Mouse (Mus musculus): ENCODE data around the gene Ccdc97. TPM values are rescaled to one million over a fixed set of nuclear protein-coding genes. Genes with fewer than 3 reads are reported as not detected.

Gene Ccdc97
- total RNA-seq, 2 experiments from 2014 or later: 31.4 to 31.8 TPM

GRCm38 (mm10) chr7:25675405-25675804 is 43.5 kb downstream of the Ccdc97 start:
- no peak for DNase-seq
- intact Hi-C loops (cut with DNase I; ENCODE audit: low total_unique reads): no loop called here

DNA sequence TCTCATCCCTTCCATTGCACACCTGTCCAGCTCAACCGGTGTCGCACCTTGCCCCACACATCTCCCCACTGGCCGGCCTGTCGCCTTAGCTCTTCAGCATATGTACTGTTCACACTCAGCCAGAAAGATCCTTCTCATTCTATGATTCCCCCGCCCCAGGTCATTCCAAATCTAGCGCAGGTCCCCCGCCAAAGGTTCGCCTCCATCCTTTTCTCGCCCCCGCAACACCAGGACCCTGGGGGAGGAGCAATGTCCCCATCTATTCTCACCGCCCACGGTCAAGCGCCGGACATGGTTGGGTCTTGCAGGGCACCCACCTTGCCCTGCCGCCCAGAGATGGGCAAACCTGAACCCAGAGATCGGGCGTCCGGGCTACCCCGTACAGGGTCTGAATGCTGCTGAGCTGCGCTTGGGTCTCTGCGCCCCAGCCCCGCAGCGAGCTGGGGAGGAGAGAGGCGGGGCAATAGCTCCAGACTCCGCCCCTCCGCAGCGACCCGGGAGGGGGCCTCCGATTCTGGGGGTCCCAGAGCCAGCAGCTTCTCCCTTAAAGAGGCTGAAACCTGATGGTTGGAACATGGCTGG is 44.1 kb downstream of the Ccdc97 start, which contains the start of gene Tmem91:
TSS of gene Tmem91 (minus strand) at position 448 of the 582 bp plus-strand sequence.
- no peak for DNase-seq
- intact Hi-C loops (cut with DNase I; ENCODE audit: low total_unique reads): no loop called here

- intact Hi-C loops (cut with DNase I; ENCODE audit: low total_unique reads): no loop called here
- DNase-seq: no peak
These were observed 44.6 kb downstream of the Ccdc97 start for GRCm38 (mm10) chr7:25674297-25674696.

- intact Hi-C loops (cut with DNase I; ENCODE audit: low total_unique reads): no loop called here
These were observed 46.4 kb downstream of the Ccdc97 start for GRCm38 (mm10) chr7:25672442-25672841.

DNA sequence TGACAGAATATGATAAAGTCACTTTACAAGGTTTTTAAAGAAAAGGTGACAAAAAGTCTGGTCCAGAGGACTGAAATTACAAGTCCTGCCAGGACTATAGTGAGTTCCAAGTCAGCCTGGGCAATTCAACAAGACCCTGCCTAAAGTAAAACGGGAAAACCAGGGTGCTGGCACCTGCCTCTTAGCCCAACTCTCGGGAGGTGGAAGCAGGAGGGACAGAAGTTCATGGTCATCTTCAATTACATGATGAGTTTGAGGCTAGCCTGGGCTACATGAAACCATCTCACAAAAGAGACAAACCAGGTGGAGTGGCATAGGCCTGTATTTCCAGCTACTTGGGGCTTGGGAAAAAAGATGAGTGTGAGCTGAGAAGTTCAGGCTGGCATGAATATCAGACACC is 47.2 kb downstream of the Ccdc97 start:
- intact Hi-C loops (cut with DNase I; ENCODE audit: low total_unique reads): no loop called here
- no peak for DNase-seq

More at GRCm38 (mm10) chr7:25672442-25672841, 46.4 kb downstream of the Ccdc97 start:
- no peak for DNase-seq

DNA sequence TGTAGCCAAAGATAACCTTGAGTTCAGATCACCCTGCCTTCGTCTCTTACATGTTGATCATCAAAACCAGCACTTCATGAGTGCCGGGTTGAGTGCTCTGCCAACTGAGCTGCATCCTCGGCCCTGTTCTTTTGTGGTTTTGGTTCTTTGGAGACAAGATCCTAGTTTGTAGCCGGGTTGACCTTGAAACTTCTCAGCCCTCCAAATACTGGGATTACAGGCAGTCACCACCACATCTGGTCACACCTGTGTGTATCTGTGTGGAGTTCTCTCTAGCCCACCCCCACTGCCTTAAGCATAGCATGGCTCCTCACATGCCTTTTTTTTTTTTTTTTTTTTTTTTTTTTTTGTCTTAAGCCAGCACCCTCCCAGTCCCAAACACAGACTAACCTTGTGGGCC is 48.8 kb downstream of the Ccdc97 start:
- no peak for DNase-seq
- intact Hi-C loops (cut with DNase I; ENCODE audit: low total_unique reads): no loop called here

DNA sequence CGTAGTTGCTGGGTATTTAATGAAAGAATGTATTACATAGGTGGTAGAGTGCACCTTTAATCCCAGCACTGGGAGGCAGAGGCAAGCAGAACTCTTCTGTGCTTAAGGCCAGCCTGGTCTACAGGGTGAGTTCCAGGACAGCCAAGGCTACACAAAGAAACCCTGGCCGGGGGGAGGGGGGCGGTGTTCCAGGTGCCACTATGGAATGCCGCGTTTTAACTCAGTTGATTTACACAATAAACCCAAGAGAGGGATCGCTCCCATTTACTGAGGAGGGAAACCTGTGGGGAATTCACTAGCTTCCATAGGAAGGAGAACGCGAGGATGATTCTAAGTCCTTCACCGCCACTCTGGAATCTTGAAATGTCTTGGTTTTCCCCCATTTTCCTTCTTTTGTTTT is 49.3 kb downstream of the Ccdc97 start:
- intact Hi-C loops (cut with DNase I; ENCODE audit: low total_unique reads): no loop called here
- no peak for DNase-seq

DNA sequence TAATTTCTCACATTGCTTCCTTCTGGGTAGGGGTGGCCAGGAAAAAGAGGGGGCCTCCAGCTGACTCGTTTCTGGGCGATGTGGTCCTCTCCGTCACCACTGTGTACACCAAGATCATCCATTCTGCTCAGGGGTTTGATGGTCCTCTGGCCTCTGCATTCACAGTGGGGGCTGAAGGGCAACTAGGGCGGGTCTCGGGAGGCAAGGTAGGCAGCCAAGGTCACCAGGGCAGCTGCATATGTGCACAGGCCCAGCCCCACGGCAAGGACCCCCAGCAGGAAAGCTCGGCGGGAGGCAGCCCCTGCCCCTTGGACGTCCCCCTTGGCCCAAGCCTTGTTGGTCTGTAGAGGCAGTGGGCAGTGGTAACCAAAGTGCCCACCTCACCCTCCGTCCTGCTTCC is 49.7 kb downstream of the Ccdc97 start:
- intact Hi-C loops (cut with DNase I; ENCODE audit: low total_unique reads): no loop called here
- DNase-seq: no peak

- DNase-seq: no peak
- intact Hi-C loops (cut with DNase I; ENCODE audit: low total_unique reads): no loop called here
These were observed 52.5 kb downstream of the Ccdc97 start for GRCm38 (mm10) chr7:25666381-25666780.

Other genes starting within 250 kb of the Ccdc97 start
- gene Ceacam1, start 241.5 kb downstream of the Ccdc97 start, total RNA-seq (2021): 1 to 10 TPM; 5.1 to 6.4 TPM
- gene Ceacam2, start 179.2 kb downstream of the Ccdc97 start, total RNA-seq (2021): under 1 TPM; 0.43 to 0.60 TPM
- not detected for gene Erich4, start 103.2 kb downstream of the Ccdc97 start, total RNA-seq (2021)
- gene Dmac2, start 99.7 kb downstream of the Ccdc97 start, total RNA-seq (2021): 10 to 100 TPM; 24.2 to 31.3 TPM
- 1 to 10 TPM; 2.2 to 2.4 TPM for gene B3gnt8, start 92.4 kb downstream of the Ccdc97 start, total RNA-seq (2021)
- 10 to 100 TPM; 58.0 to 78.3 TPM for gene Bckdha, start 60.1 kb downstream of the Ccdc97 start, total RNA-seq (2021)
- gene Exosc5, start 59.9 kb downstream of the Ccdc97 start, total RNA-seq (2021): 10 to 100 TPM; 21.3 to 21.6 TPM
- gene Tmem91, start 43.9 kb downstream of the Ccdc97 start, total RNA-seq (2021): under 1 TPM in 1 of 2 experiments, not detected in 1; 0.35 TPM
- 10 to 100 TPM in 1 of 2 experiments, 1 to 10 TPM in 1; 9.7 to 11.3 TPM for gene B9d2, start 38.3 kb downstream of the Ccdc97 start, total RNA-seq (2021)
- 10 to 100 TPM; 13.8 to 14.4 TPM for gene Tgfb1, start 32.1 kb downstream of the Ccdc97 start, total RNA-seq (2021)
- 10 to 100 TPM; 67.9 to 69.5 TPM for gene Hnrnpul1, start 35.7 kb upstream of the Ccdc97 start, total RNA-seq (2021)
- gene Axl, start 69.6 kb upstream of the Ccdc97 start, total RNA-seq (2021): 10 to 100 TPM; 68.6 to 82.2 TPM
- under 1 TPM; 0.16 to 0.43 TPM for gene Cyp2s1, start 97.8 kb upstream of the Ccdc97 start, total RNA-seq (2021)
- not detected for gene Cyp2b10, start 178.5 kb upstream of the Ccdc97 start, total RNA-seq (2021)